Mouse (Mus musculus): ENCODE data around the gene Fbxo46. TPM values are rescaled to one million over a fixed set of nuclear protein-coding genes. Genes with fewer than 3 reads are reported as not detected.

Gene Fbxo46
- polyA plus RNA-seq, 1 experiment from 2014 or later, result 14.7 TPM

GRCm38 (mm10) chr7:19184250-19184649 lies 64.6 kb downstream of the Fbxo46 start:
- Histone ChIP-seq H3K36me3 (0 out of 2 replicates have a peak, but pooled peaks cover 9% of the 10 kb centered on the region), H3K27me3 (peaks cover 10% of the 10 kb centered on the region), H3K9me3 (replicated peaks) (no peaks in the 10 kb centered on the region), H3K4me1 (peaks cover 29% of the 10 kb centered on the region), H3K9ac (no peak overlapping the region), H3K27ac (replicated peaks) (peak overlapping the region; percentile 61), H3K4me2 (replicated peaks) (0 out of 2 replicates have a peak overlapping the region, but pooled peaks have one; percentile 7), H3K4me3 (replicated peaks) (no peak overlapping the region)
- WGBS, result 45% methylated on average over 2 of the region's 2 CpGs
- no peak for ATAC-seq (ENCODE audit: insufficient number of reproducible peaks, low FRiP score, low TSS enrichment, low read depth)

DNA sequence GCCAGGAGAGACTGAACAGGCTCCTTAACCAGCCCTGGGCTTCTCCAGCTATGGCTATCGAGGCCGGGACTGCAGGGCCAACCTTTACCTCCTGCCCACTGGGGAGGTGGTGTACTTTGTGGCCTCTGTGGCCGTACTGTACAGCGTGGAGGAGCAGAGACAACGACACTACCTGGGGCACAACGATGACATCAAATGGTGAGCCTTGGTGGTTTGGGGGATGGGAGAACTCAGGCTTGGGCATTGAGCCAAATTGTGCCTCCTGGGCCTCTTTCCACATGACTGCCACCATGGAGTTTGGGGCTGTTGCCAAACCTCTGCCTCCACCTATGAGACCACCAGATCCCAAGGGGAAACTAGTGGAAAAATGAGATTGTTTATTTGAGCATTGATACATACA lies 65.1 kb downstream of the Fbxo46 start:
- Histone ChIP-seq H3K4me1 (peaks cover 25% of the 10 kb centered on the region), H3K4me2 (replicated peaks) (0 out of 2 replicates have a peak overlapping the region, but pooled peaks have one; percentile 7), H3K27me3 (peaks cover 5% of the 10 kb centered on the region; the same call in 1 of the 2 replicates), H3K36me3 (0 out of 2 replicates have a peak, but pooled peaks cover 10% of the 10 kb centered on the region), H3K9ac (no peak overlapping the region), H3K27ac (replicated peaks) (peak overlapping the region; percentile 61), H3K4me3 (replicated peaks) (no peak overlapping the region), H3K9me3 (replicated peaks) (no peaks in the 10 kb centered on the region)
- ATAC-seq (ENCODE audit: insufficient number of reproducible peaks, low FRiP score, low TSS enrichment, low read depth), result peak; percentile 69
- WGBS, result 43% methylated on average over 6 of the region's 6 CpGs

MicroRNA genes within 50 kb of the gene (microRNA counts, 519-probe panel; counts per million panel counts)
- microRNA mmu-miR-330, result 1,575 counts per million, percentile 15 among the panel's probes with 10 or more counts

Small RNA genes lying within 50 kb of the gene (microRNA-seq; reads per million reads assigned to microRNA genes)
- gene Mir3100 (ENCODE audit: borderline number of aligned reads) (not detected), gene Mir330 (ENCODE audit: borderline number of aligned reads) (206 reads per million, percentile 63 among the genes with 10 or more reads in this experiment)

Other genes with a start within 250 kb of the Fbxo46 start
- 9.7 and 16.3 TPM in 2 replicates for gene Pglyrp1, start 248.5 kb upstream of the Fbxo46 start, polyA plus RNA-seq (2015; fragmentation: Nextera tagmentation; extraction: Ambion mirVana)
- 31.8 and 40.3 TPM in 2 replicates for gene Ccdc61, start 209.4 kb upstream of the Fbxo46 start, polyA plus RNA-seq (2015; fragmentation: Nextera tagmentation; extraction: Ambion mirVana)
- 0.56 and 0.60 TPM in 2 replicates for gene Nova2, start 194.0 kb upstream of the Fbxo46 start, polyA plus RNA-seq (2015; fragmentation: Nextera tagmentation; extraction: Ambion mirVana)
- not detected in 2 replicates for gene Nanos2, start 132.5 kb upstream of the Fbxo46 start, polyA plus RNA-seq (2015; fragmentation: Nextera tagmentation; extraction: Ambion mirVana)
- gene Mypop, start 128.6 kb upstream of the Fbxo46 start, polyA plus RNA-seq (2015; fragmentation: Nextera tagmentation; extraction: Ambion mirVana), result 5.9 and 6.3 TPM in 2 replicates
- 31.1 and 32.2 TPM in 2 replicates for gene Irf2bp1, start 115.8 kb upstream of the Fbxo46 start, polyA plus RNA-seq (2015; fragmentation: Nextera tagmentation; extraction: Ambion mirVana)
- gene Foxa3, start 96.3 kb upstream of the Fbxo46 start, polyA plus RNA-seq (2015; fragmentation: Nextera tagmentation; extraction: Ambion mirVana), result 0.58 and 1.3 TPM in 2 replicates
- gene Sympk, start 95.5 kb upstream of the Fbxo46 start, polyA plus RNA-seq (2015; fragmentation: Nextera tagmentation; extraction: Ambion mirVana), result 35.3 and 36.8 TPM in 2 replicates
- gene Rsph6a, start 65.2 kb upstream of the Fbxo46 start, polyA plus RNA-seq (2015; fragmentation: Nextera tagmentation; extraction: Ambion mirVana), result not detected in 2 replicates
- 18.7 and 20.1 TPM in 2 replicates for gene Dmwd, start 43.6 kb upstream of the Fbxo46 start, polyA plus RNA-seq (2015; fragmentation: Nextera tagmentation; extraction: Ambion mirVana)
- gene Dmpk, start 36.0 kb upstream of the Fbxo46 start, polyA plus RNA-seq (2015; fragmentation: Nextera tagmentation; extraction: Ambion mirVana), result 42.4 and 60.4 TPM in 2 replicates
- gene Six5, start 25.3 kb upstream of the Fbxo46 start, polyA plus RNA-seq (2015; fragmentation: Nextera tagmentation; extraction: Ambion mirVana), result 12.7 and 14.7 TPM in 2 replicates
- 1.9 and 2.3 TPM in 2 replicates for gene Gm4969, start 1.5 kb upstream of the Fbxo46 start, polyA plus RNA-seq (2015; fragmentation: Nextera tagmentation; extraction: Ambion mirVana)
- gene Qpctl, start 29.4 kb downstream of the Fbxo46 start, polyA plus RNA-seq (2015; fragmentation: Nextera tagmentation; extraction: Ambion mirVana), result 13.9 and 15.1 TPM in 2 replicates
- gene Snrpd2, start 29.9 kb downstream of the Fbxo46 start, polyA plus RNA-seq (2015; fragmentation: Nextera tagmentation; extraction: Ambion mirVana), result 139 and 140 TPM in 2 replicates
- gene Gipr, start 46.3 kb downstream of the Fbxo46 start, polyA plus RNA-seq (2015; fragmentation: Nextera tagmentation; extraction: Ambion mirVana), result 0.68 and 1.1 TPM in 2 replicates
- 10.4 and 12.8 TPM in 2 replicates for gene Eml2, start 56.6 kb downstream of the Fbxo46 start, polyA plus RNA-seq (2015; fragmentation: Nextera tagmentation; extraction: Ambion mirVana)
- 1.7 and 1.9 TPM in 2 replicates for gene Gpr4, start 92.7 kb downstream of the Fbxo46 start, polyA plus RNA-seq (2015; fragmentation: Nextera tagmentation; extraction: Ambion mirVana)
- gene Opa3, start 108.5 kb downstream of the Fbxo46 start, polyA plus RNA-seq (2015; fragmentation: Nextera tagmentation; extraction: Ambion mirVana), result 30.8 and 32.5 TPM in 2 replicates
- gene Vasp, start 152.0 kb downstream of the Fbxo46 start, polyA plus RNA-seq (2015; fragmentation: Nextera tagmentation; extraction: Ambion mirVana), result 85.2 TPM in 2 replicates
- gene Ppm1n, start 160.2 kb downstream of the Fbxo46 start, polyA plus RNA-seq (2015; fragmentation: Nextera tagmentation; extraction: Ambion mirVana), result 0.14 and 0.41 TPM in 2 replicates
- 39.2 and 41.9 TPM in 2 replicates for gene Rtn2, start 162.8 kb downstream of the Fbxo46 start, polyA plus RNA-seq (2015; fragmentation: Nextera tagmentation; extraction: Ambion mirVana)
- 0.21 and 0.69 TPM in 2 replicates for gene Fosb, start 190.2 kb downstream of the Fbxo46 start, polyA plus RNA-seq (2015; fragmentation: Nextera tagmentation; extraction: Ambion mirVana)
- gene Ercc1, start 224.9 kb downstream of the Fbxo46 start, polyA plus RNA-seq (2015; fragmentation: Nextera tagmentation; extraction: Ambion mirVana), result 83.0 and 85.5 TPM in 2 replicates
- 30.4 and 32.0 TPM in 2 replicates for gene Cd3eap, start 239.6 kb downstream of the Fbxo46 start, polyA plus RNA-seq (2015; fragmentation: Nextera tagmentation; extraction: Ambion mirVana)
- gene Ppp1r13l, start 239.9 kb downstream of the Fbxo46 start, polyA plus RNA-seq (2015; fragmentation: Nextera tagmentation; extraction: Ambion mirVana), result 17.2 and 22.7 TPM in 2 replicates